Mouse (Mus musculus) left cerebral cortex, adult 8-10 months (tissue): ENCODE results near the gene Mr1. TPM values are rescaled to one million over a fixed set of nuclear protein-coding genes. Genes with fewer than 3 reads are reported as not detected.
A peak's percentile ranks its signal among the peaks of the same experiment; 100 is the strongest.

Experiments
- DNase-seq, 2 experiments: peaks; one replicate each; pipeline ENCODE4 v3.0.0; 2022; ENCODE audit warnings: low spot score in 2 of 2
- total RNA-seq, 4 experiments: library from RNA; stranded (reverse); gene quantifications; 2 replicates each; pipeline ENCODE4 v1.2.4; 2022

Mr1 gene
- total RNA-seq, 4 experiments from 2014 or later, result 4.2 to 5.1 (median 4.7) TPM

DNA sequence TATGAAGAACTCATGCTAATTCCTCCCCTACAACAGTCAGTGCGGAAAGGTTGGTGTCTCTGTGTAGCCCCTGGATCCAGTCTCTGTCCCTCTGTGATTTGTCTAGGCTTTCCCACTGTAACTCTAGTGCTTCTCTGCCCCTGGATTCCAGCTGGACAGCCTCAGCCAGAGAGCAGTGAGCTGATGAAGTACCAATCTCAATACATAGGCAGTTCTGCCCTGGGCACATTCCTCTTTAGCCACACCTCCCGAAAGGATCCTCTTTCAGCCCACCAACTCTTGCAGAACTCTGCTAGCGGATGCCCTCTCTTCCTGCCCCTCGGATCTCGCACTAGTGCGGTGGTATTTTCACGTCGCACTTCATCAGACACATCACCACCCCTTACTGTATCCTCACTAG, 11.7 kb downstream of the Mr1 start:
- DNase-seq, result no peak

- DNase-seq, result no peak
Measured at GRCm38 (mm10) chr1:155127429-155127934, 19.1 kb downstream of the Mr1 start.

- no peak for DNase-seq
Measured at GRCm38 (mm10) chr1:155126716-155127115, 19.9 kb downstream of the Mr1 start.

GRCm38 (mm10) chr1:155124397-155124796, 22.2 kb downstream of the Mr1 start:
- DNase-seq, result no peak

DNA sequence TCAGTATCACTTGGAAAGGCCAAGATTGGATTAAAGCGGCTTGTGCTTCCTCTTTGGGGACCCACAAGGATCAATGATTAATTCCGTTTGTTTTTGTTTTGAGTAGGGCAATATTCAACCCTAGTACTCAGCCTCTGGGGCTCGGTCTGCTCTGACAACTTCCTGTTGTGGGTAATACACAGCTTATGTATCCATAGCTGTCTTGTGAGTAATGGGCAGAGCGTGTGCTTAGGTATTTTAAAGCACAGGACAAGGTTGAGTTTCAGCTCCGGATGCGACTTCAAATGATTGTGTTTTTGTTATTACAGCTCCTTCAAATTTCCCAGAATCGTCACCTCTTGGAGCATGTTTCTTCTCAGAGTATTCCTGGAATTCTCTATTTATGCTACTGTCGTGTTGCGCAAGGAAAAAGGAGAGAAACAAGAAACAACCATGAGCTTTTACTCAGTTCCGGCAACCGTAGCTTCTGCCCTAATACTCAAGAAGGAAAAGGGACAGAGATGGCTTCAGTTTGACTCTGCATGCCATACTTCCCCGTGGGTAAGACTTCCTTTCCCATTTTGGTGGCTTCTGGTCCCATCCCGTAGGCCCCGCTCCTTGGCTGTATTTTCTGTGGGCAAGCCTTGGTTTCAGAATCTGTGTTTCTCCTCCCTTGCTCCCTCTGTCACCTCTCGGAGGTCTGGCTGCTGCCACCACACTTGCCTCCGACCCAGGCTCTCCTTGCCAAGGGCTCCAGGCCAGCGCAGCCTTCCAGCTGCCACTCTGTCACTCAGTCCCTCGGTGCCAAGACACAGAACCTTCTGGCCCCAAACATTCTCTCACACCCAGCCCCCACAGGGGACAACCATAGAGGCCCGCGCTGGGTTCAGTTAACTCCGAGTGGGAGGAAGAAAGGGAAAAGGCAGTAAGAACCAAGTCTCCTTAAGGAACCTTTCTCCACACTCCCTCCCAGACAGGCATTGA, 24.4 kb downstream of the Mr1 start:
- DNase-seq, result peak in 1 of 2 experiments; percentile 27

DNA sequence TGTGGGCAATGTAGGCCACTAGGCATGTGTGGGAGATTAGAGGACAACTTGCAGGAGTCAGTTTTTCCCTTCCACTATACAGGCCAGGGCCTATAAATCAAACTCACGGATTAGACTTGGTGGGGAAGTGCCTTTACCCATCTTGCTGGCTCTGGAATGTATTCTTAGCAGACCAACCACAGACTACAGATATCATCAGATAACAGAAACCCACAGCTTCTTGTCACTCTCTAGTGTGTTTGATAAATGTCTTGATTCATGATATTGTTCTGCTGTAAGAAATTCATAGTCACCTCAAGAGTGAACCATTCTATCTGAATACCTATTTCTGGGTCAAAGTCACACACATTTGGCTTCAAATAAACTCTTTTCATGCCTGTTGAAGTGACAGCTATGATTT, 26.9 kb downstream of the Mr1 start:
- no peak for DNase-seq

- no peak for DNase-seq
Measured at GRCm38 (mm10) chr1:155113946-155114345, 32.7 kb downstream of the Mr1 start.

DNA sequence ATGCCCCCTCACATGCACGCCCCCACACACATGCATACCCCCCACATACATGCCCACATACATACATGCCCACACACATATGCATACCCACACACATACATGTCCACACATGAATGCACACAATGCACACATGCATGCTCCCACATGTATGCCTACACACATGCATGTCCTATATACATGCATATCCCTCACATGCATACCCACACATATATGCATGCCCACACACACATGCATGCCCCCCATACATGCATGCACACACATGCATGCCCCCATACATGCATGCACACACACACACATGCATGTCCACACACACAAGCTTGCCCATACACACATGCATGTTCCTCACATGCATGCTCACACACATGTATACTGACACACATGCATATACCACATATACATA, 33.7 kb downstream of the Mr1 start:
- DNase-seq, result no peak

DNA sequence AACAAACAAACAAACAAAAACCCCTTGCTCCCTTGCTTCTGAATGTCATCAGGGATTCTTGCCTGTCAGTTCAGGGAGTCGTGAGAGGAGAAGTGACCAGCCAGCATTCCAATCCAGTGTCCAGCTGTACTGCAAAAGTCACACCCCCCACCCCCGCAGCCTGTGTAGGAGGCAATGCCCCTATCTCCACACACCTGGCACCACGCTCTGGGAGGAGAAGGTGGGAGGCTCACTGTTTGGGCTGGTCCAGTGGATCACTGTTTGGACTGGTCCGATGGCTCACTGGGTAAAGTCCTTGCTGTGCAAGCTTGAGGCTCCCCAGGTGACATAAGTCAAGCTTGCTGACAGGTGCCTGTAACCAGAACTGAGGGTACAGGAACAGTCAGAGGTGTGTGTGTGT, 34.5 kb downstream of the Mr1 start:
- no peak for DNase-seq

GRCm38 (mm10) chr1:155111491-155111890, 35.1 kb downstream of the Mr1 start:
- DNase-seq, result no peak

GRCm38 (mm10) chr1:155109387-155110350, 36.9 kb downstream of the Mr1 start:
- DNase-seq, result no peak

GRCm38 (mm10) chr1:155108412-155108811, 38.2 kb downstream of the Mr1 start:
- DNase-seq, result no peak

DNA sequence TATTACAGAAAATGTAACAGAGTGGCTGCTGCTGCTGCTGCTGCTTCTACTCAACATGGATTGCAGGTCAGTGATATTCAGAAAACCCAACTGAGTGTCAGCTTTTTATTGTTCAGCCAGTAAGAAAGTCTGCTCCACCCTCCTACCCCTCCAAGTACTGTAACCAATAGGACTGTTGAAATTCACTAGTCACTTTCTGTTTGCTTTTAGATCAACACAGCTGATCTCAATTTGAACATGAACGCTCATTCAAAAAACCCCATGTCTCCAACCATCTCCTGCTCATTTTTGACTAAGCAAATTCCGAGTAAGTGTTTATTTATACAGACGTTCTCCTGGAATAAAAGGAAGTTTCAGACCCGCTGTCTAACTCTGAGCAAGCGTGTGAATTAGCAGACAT, 38.8 kb downstream of the Mr1 start:
- DNase-seq, result no peak

DNA sequence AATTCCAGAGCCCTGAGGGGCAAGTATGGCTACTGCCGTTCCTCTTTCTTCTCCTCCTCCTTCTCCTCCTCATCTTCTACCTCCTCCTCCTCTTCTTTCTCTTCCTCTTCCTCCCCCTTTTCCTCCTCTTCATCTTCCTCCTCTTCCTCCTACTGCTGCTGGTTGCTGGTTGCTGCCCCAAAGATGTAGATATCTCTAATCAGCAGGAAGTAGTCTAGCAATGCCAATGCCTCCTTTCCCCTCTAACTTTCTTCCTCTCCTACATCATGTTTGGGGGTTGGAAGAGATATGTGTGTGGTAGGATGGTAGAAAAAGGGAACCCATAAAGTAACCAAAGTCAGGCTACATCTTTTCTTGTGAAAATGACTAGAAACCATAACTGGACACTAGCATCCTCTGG, 40.3 kb downstream of the Mr1 start:
- DNase-seq, result no peak

- DNase-seq, result no peak
Measured at GRCm38 (mm10) chr1:155103991-155104390, 42.6 kb downstream of the Mr1 start.

DNA sequence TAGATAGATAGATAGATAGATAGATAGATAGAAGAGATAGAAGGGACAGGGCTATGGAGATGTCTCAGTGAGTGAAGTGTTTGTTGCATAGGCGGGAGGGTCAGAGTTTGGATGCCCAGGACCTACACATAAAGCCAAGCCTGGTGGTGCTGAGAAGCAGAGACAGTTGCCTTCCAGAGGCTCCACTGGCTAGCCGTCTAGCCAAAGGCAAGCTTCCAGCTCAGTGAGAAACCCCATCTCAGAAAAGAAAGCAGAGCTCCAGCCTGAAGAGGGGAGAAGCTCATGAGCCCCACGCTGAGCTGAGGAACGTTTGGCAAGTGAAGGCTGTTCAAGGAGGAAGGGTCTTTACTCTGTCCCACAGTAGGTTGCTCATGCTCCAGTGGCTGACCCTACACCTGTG, 44.0 kb downstream of the Mr1 start:
- no peak for DNase-seq

GRCm38 (mm10) chr1:155099280-155099848, 47.2 kb downstream of the Mr1 start, which contains the start of gene Ier5:
Gene Ier5 (minus strand): TSS chr1:155099636.
- peak; percentile 95 to 99 for DNase-seq

DNA sequence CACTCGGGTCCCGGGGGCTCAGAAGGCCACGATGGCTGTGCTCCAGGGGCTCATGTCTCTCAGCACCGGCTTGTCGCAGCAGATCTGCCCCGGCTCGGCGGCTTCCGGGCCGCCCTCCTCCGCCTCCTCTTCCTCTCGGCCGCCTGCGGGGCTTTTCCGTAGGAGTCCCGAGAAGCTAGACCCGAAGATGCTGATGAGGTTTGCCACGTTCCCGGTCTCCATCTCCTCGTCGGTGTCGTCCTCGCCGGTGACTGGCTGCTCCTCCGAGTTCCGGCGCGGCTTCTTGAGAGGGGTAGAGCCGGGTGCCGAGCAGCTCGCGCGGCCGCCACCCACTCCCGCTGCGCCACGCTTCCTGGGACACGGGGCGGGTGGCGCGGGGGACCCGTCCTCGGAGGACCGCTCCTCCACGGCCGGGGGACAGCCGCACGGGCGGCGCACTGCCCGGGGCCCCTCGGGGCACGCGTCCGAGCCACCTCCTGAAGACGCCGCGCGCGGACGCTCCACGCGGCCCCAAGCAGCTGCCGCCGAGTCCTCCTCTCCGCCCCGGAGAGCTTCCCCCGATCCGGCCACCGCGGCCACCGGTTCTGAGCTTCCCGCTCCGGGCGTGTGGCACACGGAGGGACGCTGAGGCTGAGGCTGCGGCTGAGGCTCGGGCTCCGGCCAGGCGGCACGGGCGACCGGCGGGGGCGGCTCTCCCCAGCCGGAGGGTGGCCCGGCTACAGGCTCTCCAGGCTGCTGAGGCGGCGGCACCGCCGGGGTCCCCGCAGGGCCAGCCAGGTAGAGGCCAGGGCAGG, 47.9 kb downstream of the Mr1 start:
- peak in 1 of 2 experiments; percentile 63 for DNase-seq

GRCm38 (mm10) chr1:155097931-155098485, 48.6 kb downstream of the Mr1 start:
- DNase-seq, result no peak

DNA sequence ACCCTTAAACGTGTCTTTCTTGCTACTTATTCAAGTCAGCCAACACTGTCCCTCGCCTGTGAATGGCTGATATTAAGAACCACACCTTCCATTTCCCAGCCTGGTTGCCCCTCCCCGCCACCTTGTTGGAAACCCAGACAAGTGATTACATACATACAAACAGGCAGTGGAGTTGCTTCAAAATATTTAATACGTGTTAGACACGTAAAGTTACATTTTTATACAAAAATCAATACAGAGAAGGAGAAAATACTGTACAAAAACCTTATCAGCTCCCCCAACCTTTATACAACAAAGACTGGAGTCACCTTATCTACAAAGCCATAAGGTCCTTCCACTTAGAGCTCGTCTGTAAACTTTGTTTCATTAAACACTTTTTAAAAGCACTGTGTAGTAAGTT, 49.3 kb downstream of the Mr1 start:
- DNase-seq, result no peak
